Mouse (Mus musculus) ES-E14 (cell line): ENCODE measurements around the gene Ldb3.

Experiments used
- HCFC1 ChIP-seq: IDR thresholded peaks from 2 replicates; pipeline ENCODE4 v1.6.1; 2012; ENCODE audit warnings: low read length, inconsistent platforms, borderline replicate concordance; ENCODE audit not compliant: insufficient read depth
- ZNF384 ChIP-seq: IDR thresholded peaks from 2 replicates; pipeline ENCODE4 v1.6.1; 2012; ENCODE audit warnings: low read depth, low read length, inconsistent platforms

DNA sequence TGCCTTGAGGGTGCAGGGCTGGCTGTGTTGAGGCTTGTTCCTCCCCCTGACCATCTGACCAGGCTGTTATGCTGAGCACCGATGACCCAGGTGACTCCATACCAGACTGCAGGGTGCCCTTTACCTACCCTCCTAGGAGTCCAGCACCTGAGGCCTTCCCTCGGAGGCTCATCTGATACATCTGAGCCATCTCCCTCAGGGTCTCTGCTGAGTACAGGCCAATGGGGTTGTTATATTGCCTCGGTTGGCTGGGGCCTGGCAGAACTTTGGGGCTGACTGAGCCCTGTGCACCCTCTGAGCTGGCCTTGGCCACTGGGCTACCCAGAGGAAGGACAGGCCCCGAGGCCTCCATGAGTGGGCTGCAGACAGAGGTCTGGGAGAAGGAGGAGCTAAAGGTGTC lies 11.6 kb downstream of the Ldb3 start:
- TF ChIP-seq HCFC1: no peak
- TF ChIP-seq ZNF384: no peak
